Mouse (Mus musculus): ENCODE data around the gene Man2c1.

Gene Man2c1

DNA sequence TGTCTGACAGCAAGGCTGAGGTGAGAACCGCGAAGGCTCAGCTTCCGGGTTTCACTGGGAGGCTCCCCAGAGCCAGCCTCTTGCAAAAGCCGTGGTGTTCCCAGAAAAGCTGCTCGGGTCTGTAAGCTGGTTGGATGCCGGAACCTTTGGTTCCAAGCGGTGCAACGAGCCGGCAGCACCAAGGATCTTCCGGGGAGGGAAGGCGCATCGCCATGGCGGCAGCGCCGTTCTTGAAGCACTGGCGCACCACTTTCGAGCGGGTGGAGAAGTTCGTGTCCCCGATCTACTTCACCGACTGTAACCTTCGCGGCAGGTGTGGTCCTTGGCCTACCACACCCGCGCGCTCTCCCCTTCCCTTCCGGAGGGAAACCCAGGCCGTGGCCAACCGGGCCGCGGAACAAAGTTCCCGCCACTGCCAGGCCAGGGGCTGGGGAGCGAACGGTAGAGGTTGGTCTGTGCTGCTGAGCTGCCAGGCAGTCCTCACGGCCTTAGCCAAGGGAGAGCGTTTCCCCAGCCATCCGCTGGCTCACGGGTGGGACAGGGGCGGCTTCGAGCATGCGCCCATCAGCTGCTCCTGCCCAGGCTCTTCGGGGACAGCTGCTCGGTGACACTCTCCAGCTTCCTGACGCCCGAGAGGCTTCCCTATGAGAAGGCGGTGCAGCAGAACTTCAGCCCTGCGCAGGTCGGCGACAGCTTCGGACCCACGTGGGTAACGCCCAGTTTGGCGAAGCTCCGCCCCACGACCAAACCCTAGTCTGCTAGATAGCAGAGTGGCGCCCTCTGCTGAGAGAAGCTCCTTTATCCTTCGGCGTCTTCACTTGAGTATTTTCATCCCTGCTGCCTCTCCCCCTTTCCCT lies at the start of gene Man2c1:
Gene Man2c1, plus strand, starts transcription at position 114 of the 857 bp plus-strand sequence.
- DNase-seq (ENCODE audit: low read depth, low spot score) = peak; percentile 95

DNA sequence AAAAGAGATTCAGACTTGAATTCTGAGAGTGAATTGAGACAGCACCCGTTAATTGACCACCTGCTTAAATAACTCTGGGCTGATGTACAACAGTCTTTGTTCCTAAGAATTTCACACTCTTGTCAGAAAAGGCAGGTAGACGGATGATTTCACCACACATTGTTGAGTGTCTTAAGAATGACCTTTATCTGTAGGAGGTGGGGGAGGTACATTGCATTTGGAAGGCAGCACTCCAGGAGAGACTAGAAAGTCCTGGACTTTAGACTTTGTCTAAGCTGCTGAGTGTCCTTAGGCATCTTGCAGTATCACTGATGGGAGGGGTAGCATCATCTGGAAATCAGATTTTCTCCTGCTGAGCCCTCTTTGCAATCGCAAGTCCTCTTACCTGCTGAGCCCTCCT lies 48.3 kb upstream of the Man2c1 start:
- no peak for DNase-seq (ENCODE audit: low read depth, low spot score)

DNA sequence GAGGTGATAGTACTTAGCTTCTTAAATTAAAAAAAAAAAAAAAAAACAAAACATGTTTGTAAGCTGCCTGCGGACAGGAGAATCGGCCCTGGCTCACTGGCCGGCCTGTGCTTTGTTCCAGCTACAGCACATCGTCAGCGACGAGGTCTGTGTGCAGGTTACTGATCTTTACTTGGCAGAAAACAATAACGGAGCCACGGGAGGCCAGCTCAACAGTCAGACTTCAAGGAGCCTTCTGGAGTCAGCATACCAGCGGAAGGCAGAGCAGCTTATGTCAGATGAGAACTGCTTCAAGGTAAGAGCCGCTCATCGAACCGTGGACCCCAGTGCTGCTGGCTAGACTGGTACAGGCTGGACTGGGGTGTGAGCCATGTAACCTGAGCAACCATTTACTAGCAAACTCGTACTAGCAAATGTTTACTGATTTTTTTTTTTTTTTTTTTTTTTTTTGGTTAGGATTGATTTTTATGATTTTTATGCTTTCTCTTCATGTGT lies 13.2 kb upstream of the Man2c1 start:
- DNase-seq (ENCODE audit: low read depth, low spot score) = no peak

DNA sequence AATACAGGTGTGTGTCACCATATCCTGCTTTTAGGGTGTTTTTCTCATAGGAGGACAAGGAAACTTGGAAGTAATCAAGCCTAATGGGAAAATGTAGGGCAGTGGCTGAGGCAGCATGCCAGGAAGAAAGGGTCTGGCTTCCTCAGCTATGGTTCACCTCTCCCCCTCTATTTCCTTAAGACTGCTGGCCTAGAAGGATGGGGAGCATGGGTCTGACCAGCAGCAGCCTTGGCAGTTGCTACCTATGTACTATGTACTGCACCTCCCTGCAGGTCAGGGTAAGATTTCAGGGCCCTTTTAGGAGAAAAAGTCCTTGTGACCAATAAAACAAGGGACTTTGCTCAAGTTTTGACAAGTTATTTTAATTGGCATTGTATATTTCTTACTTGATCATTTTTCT lies 849 bp upstream of the Man2c1 start:
- DNase-seq (ENCODE audit: low read depth, low spot score) = no peak

DNA sequence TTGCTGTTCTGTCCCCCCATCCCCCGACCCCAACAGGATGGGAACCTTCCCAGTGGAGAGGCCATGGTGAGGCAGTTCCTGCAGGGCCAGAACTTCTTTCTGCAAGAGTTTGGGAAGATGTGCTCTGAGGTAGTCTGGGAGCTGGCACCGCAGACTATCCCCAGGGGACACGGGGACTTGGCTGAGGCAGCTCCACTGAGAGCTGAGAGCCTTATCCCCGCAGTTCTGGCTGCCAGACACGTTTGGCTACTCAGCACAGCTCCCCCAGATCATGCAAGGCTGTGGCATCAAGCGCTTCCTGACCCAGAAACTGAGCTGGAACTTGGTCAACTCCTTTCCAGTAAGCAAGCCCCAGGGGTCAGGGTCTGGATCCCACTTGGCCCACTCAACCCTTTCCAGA lies 6.8 kb downstream of the Man2c1 start:
- no peak for DNase-seq (ENCODE audit: low read depth, low spot score)

DNA sequence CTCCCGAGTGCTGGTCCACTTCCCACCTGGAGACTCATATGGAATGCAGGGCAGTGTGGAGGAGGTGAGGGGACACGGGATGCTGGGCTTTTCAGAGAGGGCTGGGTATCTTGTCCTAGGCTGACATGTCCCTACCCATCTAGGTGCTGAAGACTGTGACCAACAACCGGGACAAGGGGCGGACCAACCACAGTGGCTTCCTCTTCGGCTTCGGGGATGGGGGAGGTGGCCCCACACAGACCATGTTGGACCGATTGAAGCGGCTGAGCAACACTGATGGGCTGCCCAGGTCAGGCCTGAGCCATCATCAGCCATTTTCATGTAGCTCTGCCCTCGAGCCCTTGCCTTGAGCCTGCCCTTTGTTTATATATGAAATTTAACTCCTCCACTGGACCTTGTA lies 7.3 kb downstream of the Man2c1 start:
- DNase-seq (ENCODE audit: low read depth, low spot score) = no peak

DNA sequence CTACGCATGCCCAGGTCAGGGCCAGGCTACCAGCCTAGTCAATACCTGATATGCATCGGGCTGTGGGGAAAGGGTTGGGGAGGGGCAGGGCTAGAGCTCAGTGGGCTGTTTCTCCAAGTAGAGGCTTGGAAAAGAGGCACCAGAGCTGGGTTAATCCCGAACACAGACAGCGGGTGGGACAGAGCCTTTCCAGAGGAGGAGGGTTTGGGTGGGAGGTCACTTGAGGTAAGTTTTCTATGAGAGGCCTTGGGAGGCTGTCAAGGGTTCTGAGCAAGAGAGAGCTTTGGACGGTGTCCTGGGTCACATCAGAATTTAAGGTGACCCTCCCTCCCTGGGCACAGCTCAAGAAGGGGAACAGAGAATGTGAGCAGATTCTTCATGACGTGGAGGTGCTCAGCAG lies 8.0 kb downstream of the Man2c1 start:
- DNase-seq (ENCODE audit: low read depth, low spot score) = no peak

DNA sequence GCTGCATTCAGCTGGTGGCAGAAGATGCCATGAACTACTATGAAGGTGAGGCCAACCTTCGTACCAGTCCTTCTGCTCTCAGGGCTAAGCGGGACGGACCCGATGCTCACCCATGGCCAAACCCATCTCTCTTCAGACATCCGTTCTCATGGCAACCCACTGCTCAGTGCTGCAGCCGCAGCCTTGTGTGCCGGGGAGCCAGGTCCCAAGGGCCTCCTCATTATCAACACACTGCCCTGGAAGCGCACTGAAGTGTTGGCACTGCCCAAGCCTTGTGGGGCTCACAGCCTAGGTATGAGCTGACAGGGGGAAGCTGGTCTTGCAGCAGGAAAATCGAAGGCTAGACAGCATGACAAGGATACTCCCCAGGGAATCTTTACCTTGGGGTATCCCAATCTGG lies 8.6 kb downstream of the Man2c1 start:
- DNase-seq (ENCODE audit: low read depth, low spot score) = no peak

DNA sequence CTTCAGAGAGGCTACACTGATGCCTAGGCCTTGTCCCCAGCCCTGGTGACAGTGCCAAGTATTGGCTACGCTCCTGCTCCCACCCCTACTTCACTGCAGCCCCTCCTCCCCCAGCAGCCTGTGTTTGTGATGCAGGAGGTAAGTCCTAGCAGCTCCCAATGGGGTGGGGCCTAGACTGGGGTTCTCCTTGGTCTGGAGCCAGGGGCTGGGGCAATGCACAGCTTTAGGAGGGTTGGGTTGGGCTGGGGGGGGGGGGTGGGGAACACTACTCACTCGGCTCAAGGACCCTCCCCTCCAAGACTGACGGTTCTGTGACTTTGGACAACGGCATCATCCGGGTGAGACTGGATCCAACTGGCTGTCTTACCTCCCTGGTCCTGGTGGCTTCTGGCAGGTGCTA lies 9.1 kb downstream of the Man2c1 start:
- no peak for DNase-seq (ENCODE audit: low read depth, low spot score)

DNA sequence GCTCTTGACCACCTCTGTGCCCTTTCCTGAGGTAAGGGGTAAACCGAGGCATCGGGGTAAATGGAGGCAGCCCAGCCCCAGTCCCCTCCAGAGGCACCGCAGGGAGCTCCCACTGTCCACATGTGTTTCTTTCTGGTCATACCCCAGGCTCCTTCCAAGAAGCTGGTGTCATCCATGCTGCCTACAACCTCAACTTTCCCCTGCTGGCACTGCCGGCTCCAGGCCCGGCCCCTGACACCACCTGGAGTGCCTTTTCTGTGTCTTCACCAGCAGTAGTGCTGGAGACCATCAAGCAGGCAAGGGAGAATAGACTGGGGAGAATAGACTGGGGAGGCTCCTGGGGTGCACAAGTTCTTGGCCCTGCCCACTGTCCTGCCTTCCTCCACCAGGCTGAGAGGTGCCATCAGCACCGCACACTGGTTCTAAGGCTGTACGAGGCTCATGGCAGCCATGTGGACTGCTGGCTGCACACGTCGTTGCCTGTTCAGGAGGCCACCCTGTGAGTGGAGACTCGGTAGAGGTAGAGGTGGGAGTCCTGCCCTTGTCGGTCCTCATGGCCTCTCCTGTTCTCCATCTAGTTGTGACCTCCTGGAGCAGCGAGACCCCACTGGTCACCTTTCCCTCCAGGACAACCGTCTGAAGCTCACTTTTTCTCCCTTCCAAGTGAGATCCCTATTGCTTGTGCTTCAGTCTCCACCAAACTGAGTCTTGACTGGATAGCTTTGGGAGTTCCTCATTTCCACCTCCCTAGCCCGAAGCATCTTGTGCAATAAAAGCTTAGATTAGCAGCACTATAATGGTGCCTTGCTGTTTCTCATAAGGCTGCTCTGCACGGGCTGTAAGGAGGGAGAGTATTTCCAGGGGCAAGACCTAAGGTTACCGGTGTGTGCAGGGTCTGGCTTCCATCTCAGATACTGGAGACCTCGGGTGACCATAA lies 11.2 kb downstream of the Man2c1 start:
- no peak for DNase-seq (ENCODE audit: low read depth, low spot score)

DNA sequence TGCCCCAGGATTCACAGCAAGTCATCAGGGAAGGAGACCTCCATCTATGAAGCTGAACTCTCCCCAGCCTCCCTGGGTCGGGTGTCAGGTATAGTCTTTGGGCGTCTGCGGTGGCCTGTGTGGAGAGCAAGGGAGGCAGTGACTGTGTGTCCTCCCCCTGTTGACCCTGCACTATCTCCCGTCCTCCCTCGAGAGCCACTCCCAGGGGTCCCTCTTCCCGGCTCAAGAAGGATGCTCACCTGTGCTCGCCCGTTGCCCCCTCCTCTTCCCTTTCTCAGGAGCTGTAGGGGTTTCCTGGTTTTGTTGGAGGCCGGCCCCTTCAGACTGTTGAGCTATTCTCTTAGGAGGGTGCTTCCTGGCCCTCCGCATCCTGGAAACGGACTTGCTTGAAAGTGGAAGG lies 12.7 kb downstream of the Man2c1 start:
- no peak for DNase-seq (ENCODE audit: low read depth, low spot score)

DNA sequence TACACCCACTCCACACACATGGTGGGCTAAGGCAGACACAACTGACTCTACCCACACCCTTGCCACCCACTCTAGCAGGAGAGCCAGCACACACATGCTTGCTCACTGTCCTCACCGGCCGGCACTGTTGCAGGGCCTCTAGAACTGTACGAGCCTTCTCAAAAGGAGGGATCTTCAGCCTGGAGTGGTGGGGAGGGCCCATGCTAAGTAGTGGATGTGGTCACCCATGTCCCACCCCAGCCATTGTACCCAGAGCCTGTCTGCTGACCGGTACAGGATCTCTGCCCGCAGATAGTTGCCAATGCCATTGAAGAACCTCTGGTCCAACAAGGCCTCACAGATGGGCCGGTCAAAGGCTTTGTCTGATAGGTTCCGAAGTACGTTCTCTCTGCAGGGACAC lies 14.3 kb downstream of the Man2c1 start:
- no peak for DNase-seq (ENCODE audit: low read depth, low spot score)

DNA sequence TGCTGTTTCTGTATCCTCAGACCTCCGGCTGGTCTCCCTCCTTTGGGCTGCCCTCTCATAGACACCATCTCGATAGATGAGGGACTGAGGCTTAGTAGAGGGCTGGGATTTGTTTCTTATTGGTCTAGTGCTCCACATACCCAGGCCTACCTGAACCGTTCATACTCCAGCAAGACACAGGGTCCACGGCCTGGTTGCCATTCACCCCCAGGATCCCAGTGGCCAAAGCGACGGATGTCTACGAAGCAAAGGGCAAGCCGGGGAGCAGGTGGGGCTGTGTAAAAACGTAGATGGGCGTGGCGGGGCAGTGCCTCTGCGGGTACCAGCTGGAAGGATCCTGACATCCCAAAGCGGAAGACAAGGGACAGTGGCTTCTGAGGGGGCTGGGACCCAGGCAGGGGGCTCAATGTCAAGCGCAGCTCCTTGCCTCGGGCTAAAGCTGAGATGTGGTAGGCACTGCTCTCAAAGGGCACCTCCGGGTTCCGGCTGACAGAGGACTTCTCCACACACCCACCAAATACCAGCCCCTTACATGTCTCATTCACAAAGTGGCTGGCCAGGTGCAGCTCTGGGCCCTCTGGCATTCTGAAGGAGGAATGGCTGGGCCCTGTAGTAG lies 16.1 kb downstream of the Man2c1 start:
- DNase-seq (ENCODE audit: low read depth, low spot score) = no peak

DNA sequence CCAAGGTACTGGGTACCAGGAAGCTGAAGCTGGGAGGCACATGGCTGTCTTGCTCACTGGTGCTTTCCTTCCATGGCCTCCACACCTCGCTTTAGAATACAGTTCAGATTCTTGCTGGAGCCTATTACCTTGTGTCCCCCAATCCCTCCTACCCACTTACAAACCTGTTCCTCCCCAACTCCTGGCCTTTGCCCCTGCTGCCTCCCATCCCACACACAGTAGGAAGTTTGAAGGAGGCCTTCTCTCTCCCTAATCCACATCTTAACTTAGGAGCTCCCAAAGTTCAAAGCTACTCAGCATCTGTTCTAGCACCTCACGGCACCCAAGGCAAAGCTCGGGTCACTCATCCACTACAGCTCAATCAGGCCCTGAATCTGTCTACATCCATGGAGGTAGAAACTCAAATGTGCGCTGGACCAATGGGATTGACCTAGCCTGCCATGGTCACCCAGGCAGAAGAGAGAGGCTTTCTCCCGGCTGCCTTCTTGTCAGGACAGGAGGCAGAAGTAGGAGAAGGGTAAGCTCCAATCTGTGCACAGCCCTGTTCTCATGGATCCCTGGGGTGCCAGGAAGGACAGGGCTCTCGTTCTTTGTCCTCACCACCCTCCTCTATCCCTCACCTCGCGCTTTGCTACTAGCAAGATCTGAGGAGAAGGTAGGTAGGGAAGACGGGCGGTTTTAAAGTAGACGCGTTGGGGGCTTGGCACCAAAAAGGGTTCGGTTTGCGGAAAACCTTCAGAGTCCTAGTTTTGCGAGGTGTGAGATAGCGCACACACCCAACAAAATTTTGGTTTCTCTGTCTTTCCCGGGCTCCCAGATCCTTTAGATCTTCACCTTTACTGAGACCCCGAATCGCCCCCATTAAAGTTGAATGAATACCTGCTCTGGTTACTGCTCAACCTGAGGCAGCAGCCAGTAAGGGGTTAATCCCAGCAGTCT lies 17.0 kb downstream of the Man2c1 start:
- DNase-seq (ENCODE audit: low read depth, low spot score) = no peak

DNA sequence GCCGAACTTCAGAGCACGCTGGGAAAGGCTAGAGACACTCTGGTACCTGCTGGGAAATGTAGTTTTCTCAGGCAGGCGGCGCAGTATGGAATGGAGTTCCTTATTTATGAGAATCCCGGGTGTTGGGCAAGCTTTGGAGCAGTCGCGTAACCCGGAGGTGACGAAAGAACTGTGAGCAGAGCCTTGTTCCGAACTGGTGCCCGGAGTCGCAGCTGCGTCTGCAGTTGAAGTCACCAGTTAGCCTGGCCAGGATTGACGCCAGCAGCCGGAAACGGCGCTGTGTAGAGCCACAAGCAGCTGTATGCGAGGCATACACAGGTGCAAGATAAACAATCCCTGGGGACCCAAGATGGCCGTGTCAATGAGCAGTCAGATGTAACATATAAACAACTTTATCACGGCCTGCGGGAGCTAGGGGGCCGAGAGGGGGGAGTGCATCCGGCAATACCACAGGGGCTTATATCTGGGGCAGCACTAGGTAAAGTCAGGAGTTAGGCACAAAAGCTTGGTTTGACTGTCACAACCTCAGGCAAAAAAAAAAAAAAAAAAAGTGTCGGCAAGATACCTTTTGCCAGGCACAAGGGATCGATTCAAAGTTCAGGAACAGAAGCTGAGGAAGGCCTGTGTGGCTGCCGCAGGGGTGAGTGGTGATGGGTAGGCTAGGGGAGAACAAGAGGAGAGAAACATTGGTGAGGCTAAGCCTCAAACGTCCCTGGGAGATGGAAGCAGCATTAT lies 17.8 kb downstream of the Man2c1 start, which contains the start of gene Neil1:
Gene Neil1, minus strand, starts transcription at position 162 of the 735 bp plus-strand sequence.
- peak; percentile 90 for DNase-seq (ENCODE audit: low read depth, low spot score)

DNA sequence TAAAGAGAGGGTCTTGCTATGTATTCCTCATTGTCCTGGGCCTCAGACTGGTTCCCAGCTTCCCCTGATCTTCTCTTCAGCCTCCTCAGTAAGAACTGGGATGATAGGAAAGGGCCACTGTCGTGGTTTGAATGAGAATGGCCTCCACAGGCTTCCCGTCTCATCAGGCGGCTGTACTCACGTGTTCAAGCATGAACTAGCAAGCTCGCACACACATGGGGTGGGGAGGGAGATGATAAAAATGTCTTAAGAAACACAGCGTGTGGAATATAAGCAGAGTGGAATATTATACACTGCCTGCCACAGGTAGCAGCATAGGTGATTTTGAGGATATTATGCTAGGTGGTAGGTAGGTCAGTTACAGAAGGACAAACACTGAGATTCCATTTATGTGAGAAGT lies 18.5 kb downstream of the Man2c1 start:
- DNase-seq (ENCODE audit: low read depth, low spot score) = no peak

DNA sequence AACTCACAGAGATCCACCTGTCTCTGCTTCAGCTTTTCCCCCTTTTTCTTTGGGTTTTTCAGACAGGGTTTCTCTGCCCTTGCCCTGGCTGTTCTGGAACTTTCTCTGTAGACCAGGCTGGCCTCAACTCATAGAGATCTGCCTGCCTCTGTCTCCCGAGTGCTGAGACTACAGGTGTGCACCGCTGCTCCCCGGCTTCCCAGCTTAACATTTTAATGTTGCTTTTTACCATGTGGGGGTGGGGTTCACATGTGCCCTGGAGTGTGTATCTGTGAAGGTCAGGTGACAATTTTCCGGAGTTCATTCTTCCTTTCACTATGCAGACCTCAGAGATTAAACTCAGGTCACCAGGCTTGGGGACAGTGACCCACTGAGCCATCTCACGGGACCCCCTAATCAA lies 19.7 kb downstream of the Man2c1 start:
- no peak for DNase-seq (ENCODE audit: low read depth, low spot score)

DNA sequence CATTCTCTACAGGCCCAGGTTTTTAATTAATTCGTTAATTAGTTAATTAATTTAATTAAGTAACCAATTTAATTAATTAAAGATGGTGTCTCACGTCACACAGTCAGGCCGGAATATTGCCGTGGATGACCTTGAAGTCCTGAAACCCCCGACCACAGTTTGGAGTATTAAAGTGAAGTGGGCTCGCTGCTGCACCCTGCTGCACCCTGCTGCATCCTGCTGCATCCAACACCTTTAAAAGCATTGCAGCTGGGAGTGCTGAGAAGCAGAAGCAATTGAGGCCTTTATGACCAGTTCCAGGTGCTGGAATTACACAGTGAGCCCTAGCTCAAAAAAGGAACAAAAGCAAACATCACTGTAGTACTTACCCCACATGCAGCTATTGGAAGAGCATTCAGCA lies 21.8 kb downstream of the Man2c1 start:
- no peak for DNase-seq (ENCODE audit: low read depth, low spot score)

DNA sequence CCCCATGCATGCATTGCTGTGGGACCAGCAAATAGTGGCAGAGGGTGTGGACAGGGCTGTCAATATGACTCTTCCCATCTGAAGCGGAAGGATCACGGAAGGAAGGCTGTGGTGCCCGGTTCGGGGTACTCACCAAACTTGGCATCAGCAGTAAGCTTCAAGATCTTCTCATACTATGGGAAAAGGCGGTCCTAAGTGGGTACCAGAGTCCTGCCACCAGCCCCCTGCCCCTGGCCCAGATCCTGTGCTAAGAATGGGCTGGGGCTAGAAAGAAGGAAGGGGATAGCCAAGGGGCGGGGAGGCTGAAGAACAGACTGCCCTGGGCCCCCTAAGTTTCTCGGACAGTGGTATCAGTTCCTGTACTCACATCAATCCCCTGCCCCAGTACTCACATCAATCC lies 25.9 kb downstream of the Man2c1 start:
- no peak for DNase-seq (ENCODE audit: low read depth, low spot score)

DNA sequence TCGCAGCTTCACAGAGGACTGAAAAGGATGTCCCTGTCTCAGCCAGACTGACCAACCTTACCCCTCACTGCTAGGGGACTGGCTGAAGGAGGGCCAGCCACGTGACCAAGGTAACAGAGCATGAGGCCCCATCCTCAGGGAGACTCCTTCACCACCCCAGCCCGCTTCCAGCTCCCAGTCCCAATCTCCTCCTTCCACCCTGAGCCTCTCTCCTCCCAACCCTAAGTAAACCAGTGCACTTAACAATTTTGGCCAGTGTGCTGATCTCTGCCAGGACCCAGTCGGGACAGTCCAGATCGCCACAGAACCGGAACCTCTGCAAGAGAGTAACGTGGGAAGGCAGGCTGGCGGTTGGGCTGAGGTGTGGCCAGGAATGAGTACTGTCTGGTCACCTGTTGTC lies 26.3 kb downstream of the Man2c1 start:
- no peak for DNase-seq (ENCODE audit: low read depth, low spot score)
